Mouse (Mus musculus) intestine, postnatal 0 days (tissue): ENCODE results near the gene Mark3. TPM values are rescaled to one million over a fixed set of nuclear protein-coding genes. Genes with fewer than 3 reads are reported as not detected.
A peak's percentile ranks its signal among the peaks of the same experiment; 100 is the strongest.

Source experiments
- ATAC-seq: fragments of 200-750 bp; cut with Nextera tagmentation; 2 replicates; pipeline ENCODE4 v1.8.0; 2017; ENCODE audit warnings: mild to moderate bottlenecking, moderate TSS enrichment, moderate library complexity
- H3K27ac ChIP-seq: fragments of 300-500 bp; sonication (generic); 2 replicates; pipeline ENCODE4 v1.5.1; 2014; ENCODE audit warnings: mild to moderate bottlenecking, low read depth, low read length, moderate library complexity
- H3K27me3 ChIP-seq: fragments of 300-500 bp; sonication (generic); replicated peaks from 2 replicates; pipeline ENCODE4 v1.6.1; 2014; ENCODE audit warnings: low read length, mixed read lengths; ENCODE audit not compliant: control insufficient read depth, insufficient read depth
- H3K36me3 ChIP-seq: fragments of 300-500 bp; sonication (generic); 2 replicates; pipeline ENCODE4 v1.6.1; 2014; ENCODE audit warnings: mild to moderate bottlenecking, moderate library complexity; ENCODE audit not compliant: control insufficient read depth, insufficient read depth
- H3K4me1 ChIP-seq: fragments of 300-500 bp; sonication (generic); replicated peaks from 2 replicates; pipeline ENCODE4 v1.6.1; 2014; ENCODE audit warnings: antibody characterized with exemption, low read length, mixed read lengths; ENCODE audit not compliant: control insufficient read depth, insufficient read depth
- H3K4me2 ChIP-seq: fragments of 300-500 bp; sonication (generic); replicated peaks from 2 replicates; pipeline ENCODE4 v1.6.1; 2014; ENCODE audit warnings: low read depth, mild to moderate bottlenecking, moderate library complexity
- H3K4me3 ChIP-seq: fragments of 300-500 bp; sonication (generic); 2 replicates; pipeline ENCODE4 v1.5.1; 2014; ENCODE audit warnings: low read depth, low read length
- H3K9ac ChIP-seq: fragments of 300-500 bp; sonication (generic); 2 replicates; pipeline ENCODE4 v1.6.1; 2014; ENCODE audit warnings: mild to moderate bottlenecking, low read depth, low read length
- H3K9me3 ChIP-seq: fragments of 300-500 bp; sonication (generic); 2 replicates; pipeline ENCODE4 v1.6.1; 2016; ENCODE audit warnings: mixed run types; ENCODE audit not compliant: control insufficient read depth
- CTCF ChIP-seq: sonication (generic); IDR thresholded peaks from 2 replicates; pipeline ENCODE4 v1.5.1; 2016; ENCODE audit warnings: low read depth, mild to moderate bottlenecking, control low read depth, antibody characterized with exemption, moderate library complexity
- WGBS: fragments of 180-500 bp; shearing (Covaris S2); extraction: QIAGEN DNeasy Blood & Tissue Kit; methylation state at CpG from one replicate; pipeline ENCODE4 v1.1.7; 2014; 5-methylcytosine and 5-hydroxymethylcytosine counted together
- polyA plus RNA-seq: library from polyadenylated mRNA; unstranded; fragments of >200 nt; fragmentation: Nextera tagmentation; extraction: Ambion mirVana; gene quantifications from 2 replicates; pipeline ENCODE4 v1.2.1, GENCODE M21; 2015

Gene Mark3
- polyA plus RNA-seq, 1 experiment from 2014 or later = 24.7 TPM

GRCm38 (mm10) chr12:111603871-111604270 lies 29.5 kb downstream of the Mark3 start:
- Histone ChIP-seq H3K27me3 (no peaks in the 10 kb centered on the region), H3K36me3 (peaks cover 22% of the 10 kb centered on the region), H3K9ac (no peak overlapping the region), H3K27ac (no peak overlapping the region), H3K9me3 (no peaks in the 10 kb centered on the region), H3K4me2 (no peak overlapping the region), H3K4me1 (no peaks in the 10 kb centered on the region), H3K4me3 (no peak overlapping the region)
- ATAC-seq = no peak
- 92% methylated on average over 3 of the region's 3 CpGs for WGBS
- no peak for TF ChIP-seq CTCF

DNA sequence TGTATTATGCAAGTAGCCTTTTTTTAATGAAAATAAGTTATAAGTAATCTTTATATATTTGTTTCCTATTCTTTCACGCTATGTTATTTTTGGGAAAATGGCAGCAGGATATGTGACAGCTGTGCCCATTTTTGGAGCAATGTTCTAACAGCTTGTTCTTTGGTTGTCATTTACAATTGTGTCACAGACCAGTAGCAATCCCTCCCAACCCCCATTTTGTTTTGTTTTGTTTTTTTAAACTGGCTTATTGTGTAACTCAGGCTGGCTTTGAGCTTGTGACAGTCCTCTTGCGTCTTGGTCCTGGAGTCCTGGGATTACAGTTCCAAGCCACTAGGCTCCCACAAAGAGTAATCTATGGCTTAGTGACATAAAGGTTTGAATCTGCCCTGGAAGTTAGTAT lies 31.3 kb downstream of the Mark3 start:
- no peak for TF ChIP-seq CTCF
- Histone ChIP-seq H3K27ac (no peak overlapping the region), H3K4me3 (no peak overlapping the region), H3K4me2 (no peak overlapping the region), H3K36me3 (peaks cover 19% of the 10 kb centered on the region), H3K27me3 (no peaks in the 10 kb centered on the region), H3K9ac (no peak overlapping the region), H3K9me3 (no peaks in the 10 kb centered on the region), H3K4me1 (no peaks in the 10 kb centered on the region)
- 96% methylated on average over 2 of the region's 2 CpGs for WGBS
- ATAC-seq = no peak

- no peaks in the 10 kb centered on the region for H3K9me3 ChIP-seq
- no peaks in the 10 kb centered on the region for H3K27me3 ChIP-seq
- H3K4me3 ChIP-seq = no peak overlapping the region
- TF ChIP-seq CTCF = no peak
- no peak overlapping the region for H3K27ac ChIP-seq
- 58% methylated on average over 5 of the region's 5 CpGs for WGBS
- no peak overlapping the region for H3K9ac ChIP-seq
- ATAC-seq = no peak
- H3K4me1 ChIP-seq = no peaks in the 10 kb centered on the region
- no peak overlapping the region for H3K4me2 ChIP-seq
- H3K36me3 ChIP-seq = peaks cover 19% of the 10 kb centered on the region
Observed at GRCm38 (mm10) chr12:111608015-111608414, 33.7 kb downstream of the Mark3 start.

- WGBS = 90% methylated on average over 5 of the region's 5 CpGs
Observed at GRCm38 (mm10) chr12:111614475-111615141, 40.3 kb downstream of the Mark3 start.

DNA sequence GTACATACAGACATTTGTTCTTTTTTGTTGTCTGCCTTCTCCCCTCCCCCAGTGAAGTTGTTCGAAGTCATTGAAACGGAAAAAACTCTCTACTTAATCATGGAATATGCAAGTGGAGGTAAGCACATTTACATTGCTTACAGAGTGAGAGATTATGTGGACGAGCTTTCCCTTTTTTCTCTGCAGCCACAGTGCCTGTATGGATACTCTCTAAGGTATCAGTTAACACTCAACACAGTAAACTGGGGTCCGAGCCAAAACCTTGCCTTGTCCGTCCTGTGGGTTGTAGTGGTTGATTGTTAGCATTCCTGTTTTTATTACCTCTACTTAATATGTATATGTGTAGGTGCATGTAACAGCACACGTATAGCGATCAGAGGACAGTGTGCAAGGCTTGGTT lies 43.9 kb downstream of the Mark3 start:
- ATAC-seq = no peak
- WGBS = 90% methylated on average over 7 of the region's 7 CpGs

More at GRCm38 (mm10) chr12:111614475-111615141, 40.3 kb downstream of the Mark3 start:
- Histone ChIP-seq H3K4me3 (no peak overlapping the region), H3K9ac (no peak overlapping the region), H3K4me1 (no peaks in the 10 kb centered on the region), H3K4me2 (no peak overlapping the region), H3K9me3 (no peaks in the 10 kb centered on the region), H3K27me3 (no peaks in the 10 kb centered on the region), H3K36me3 (peaks cover 19% of the 10 kb centered on the region), H3K27ac (no peak overlapping the region)
- no peak for TF ChIP-seq CTCF
- ATAC-seq = no peak

DNA sequence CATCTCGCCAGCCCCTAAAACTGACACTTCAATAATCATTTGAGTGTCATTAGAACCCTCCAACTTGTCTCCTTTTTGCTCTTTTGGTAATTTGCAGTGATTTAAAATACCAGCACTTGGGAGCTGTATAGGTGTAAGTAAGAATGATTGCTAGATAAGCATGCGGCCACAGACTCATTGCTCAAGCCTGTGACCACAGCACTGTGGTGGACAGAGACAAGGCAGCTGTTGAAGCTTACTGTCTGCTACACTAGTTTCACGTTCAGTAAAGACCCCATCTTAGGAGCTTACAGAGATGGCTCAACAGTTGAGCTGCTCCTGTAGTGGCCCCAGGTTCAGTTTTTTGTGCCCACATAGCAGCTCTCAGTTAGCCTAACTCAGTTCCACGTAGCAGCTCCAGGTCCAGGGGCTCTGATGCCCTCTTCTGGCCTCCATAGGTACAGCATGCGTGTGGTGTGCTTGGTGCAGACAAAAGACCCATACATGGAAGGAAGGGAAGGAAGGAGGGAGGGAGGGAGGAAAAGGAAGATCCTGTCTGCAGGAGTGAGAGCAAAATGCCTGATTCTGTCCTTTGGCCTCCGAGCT lies 73.8 kb downstream of the Mark3 start:
- no peaks in the 10 kb centered on the region for H3K4me1 ChIP-seq
- no peak overlapping the region for H3K9ac ChIP-seq
- no peaks in the 10 kb centered on the region for H3K27me3 ChIP-seq
- H3K4me2 ChIP-seq = no peak overlapping the region
- H3K9me3 ChIP-seq = no peaks in the 10 kb centered on the region
- peak; percentile 89 for TF ChIP-seq CTCF
- 54% methylated on average over 6 of the region's 6 CpGs for WGBS
- peaks cover 74% of the 10 kb centered on the region for H3K36me3 ChIP-seq
- no peak overlapping the region for H3K4me3 ChIP-seq
- no peak for ATAC-seq
- H3K27ac ChIP-seq = no peak overlapping the region

More for the DNA sequence above, 43.9 kb downstream of the Mark3 start:
- H3K4me3 ChIP-seq = no peak overlapping the region
- H3K36me3 ChIP-seq = peaks cover 42% of the 10 kb centered on the region
- TF ChIP-seq CTCF = no peak
- no peak overlapping the region for H3K27ac ChIP-seq
- H3K9me3 ChIP-seq = no peaks in the 10 kb centered on the region
- H3K4me2 ChIP-seq = no peak overlapping the region
- no peaks in the 10 kb centered on the region for H3K4me1 ChIP-seq
- H3K27me3 ChIP-seq = no peaks in the 10 kb centered on the region
- no peak overlapping the region for H3K9ac ChIP-seq
